Mouse (Mus musculus): Measurements from ENCODE around the gene Kank2.
A peak's percentile ranks its signal among the peaks of the same experiment; 100 is the strongest.
"Not testable (repeated sequence)": the region's sequence is repeated elsewhere in the genome, so short reads cannot be mapped to it uniquely, and the experiment has no call there.

The Kank2 gene

DNA sequence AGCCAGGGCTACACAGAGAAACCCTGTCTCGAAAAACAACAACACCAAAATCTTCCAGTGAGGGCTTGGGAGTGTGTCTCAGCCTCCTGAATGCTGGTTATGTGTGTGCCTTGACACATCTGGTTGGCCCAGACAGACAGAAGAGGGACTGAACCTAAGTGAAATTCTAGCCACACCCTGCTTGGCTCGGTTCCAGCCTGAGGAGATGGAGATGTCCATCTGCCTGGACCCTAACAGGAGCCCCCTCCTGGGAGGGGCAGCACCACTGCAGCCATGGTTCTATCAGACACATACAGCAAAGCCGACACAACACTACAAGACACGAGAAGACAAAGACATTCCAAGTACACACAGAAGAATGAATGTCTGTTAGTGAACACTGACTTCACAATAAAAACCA lies 19.6 kb upstream of the Kank2 start:
- DNase-seq, result no peak

DNA sequence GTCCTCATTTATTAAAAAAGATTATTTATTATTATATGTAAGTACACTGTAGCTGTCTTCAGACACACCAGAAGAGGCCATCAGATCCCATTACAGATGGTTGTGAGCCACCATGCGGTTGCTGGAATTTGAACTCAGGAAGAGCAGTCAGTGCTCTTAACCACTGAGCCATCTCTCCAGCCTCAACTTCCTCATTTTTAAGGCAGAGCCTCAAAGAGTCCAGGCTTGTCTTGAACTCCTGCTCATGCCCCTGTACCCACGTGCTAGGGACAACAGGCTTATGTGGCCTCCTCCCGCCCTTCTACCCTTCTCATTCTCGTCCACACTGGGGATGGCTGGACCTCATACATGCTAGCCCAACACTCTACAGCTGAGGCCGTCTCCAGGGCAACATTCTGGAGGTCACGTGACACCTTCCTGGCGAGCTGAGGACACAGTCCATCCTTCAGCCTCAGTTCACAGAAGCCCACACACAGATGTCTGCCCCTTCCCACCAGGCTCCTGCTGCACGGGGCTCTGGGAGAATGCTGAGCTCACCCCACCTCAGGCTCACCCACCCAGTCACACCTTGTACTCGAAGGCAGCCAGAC lies 18.3 kb upstream of the Kank2 start:
- DNase-seq, result no peak

DNA sequence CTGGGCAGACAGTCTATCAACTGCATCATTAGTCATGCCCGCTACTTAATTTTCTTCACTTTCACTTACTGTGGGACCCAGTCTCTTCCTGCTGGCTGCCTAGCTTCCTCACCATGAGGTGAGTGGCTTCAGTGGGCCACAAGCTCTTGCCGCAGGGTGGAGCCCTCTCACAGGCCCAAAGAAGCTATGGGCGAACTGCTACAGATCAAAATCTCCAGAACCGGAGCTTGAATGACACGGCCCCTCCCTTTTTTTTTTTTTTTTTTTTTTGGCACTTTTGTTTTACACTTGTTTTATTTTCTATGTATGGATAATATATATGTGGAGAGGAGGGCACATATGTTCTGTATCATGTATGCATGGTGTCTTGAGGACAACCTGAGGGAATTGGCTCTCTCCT lies 12.6 kb upstream of the Kank2 start:
- no peak for DNase-seq

DNA sequence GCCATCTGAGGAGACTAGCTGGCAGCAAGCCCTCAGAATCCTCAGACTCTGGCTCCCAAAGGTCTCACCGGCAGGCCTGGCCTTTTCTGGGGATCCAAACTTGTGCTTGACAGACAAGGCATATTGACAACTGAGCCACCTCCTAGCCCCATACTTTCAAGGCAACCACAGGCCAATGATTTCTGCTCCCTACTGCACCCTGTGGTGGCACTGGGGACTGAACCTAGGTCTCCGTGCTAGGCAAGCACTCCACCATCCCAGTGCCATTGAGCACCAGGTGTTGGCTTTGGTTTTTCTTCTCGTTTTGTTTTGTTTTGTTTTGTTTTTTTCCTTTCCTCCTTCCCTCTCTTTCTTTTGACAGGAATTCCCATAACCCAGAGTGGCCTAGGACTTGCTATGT lies 10.0 kb upstream of the Kank2 start:
- no peak for DNase-seq

DNA sequence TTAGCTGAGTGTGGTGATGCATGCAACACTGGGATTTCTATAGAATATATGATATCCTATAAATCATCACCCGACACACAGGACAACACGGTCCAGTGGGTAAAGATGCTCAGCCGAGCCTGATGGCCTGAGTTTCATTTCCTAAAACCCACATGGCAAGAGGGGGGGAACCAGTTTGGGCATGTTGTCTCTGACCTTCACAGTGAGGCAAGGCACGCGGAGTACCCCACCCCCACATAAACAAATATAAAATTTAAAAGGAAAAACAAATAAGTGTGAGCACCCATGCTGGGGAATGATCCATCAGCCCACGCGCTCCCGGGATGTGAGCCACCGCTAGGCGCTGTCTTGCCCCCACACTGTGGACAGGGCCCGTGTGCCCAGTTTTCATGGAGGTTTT lies 8.4 kb upstream of the Kank2 start:
- no peak for DNase-seq

DNA sequence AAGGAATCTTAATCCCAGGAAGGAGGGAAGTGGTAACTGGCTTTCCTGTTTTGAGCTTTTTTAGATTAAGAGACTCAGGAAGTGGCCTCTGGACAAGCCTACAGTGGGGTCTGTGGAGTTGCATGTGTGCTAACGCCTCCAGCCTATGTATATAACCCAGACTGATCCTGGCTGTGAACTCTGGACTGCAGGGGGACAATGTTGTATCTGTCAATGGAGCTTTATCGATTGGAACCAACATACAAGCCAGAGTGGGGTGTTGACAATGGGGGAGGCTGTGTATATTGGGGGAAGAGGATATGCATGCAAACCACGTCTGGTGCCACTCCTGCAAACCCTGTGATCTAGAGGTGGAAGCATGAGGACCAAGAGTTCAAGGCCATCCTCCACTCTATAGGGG lies 7.8 kb upstream of the Kank2 start:
- no peak for DNase-seq

DNA sequence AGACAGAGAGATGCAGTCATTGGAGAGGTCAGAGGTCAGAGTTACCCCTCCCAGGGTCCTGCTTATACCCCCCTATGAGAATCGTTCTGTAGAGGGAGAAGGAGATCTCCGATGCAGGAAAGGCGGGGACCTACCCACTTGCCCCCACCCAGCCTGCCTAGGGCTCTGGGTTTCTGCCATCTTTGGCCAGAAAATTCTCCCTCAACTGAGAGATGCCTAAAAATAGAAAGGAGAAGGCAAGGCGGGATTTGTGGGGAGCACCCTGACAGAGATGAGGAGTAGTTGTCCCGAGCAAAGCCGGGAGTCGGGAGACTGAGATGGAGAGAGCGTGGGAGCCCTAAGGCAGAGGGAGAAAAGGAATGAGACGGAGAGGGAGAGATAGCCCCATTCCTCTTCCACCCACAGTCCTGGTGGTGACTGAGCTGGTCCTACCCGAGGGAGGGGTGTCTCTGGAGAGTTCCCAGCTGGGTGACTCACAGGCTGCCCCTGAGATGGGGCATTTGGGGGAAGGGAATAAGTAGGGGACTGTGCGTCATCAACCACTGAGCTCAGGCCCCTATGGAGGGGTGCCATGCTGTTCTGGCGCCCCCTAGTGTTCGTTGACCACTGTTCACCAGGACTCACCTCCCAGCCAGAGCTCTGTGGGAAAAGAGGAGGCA lies 5.6 kb upstream of the Kank2 start:
- DNase-seq, result peak; percentile 78

DNA sequence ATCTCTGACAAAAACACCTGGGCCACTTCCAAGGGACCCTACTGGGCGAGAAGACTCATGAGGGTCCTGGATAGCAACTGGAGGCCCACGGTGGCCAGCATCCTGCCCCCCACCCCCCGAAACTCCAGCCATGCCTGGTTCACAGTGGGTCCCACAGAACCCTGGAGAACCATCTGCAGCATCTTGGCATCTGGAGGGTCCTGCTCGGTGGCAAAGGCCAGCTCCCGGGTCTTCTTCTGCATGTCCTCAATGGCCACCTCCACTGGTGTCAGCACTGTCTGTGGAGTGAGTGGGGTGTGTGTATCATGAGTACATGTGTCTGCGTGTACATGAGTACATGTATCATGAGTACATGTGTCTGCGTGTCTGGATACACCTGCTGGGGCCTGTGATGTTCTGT lies 3.0 kb upstream of the Kank2 start:
- no peak for DNase-seq

DNA sequence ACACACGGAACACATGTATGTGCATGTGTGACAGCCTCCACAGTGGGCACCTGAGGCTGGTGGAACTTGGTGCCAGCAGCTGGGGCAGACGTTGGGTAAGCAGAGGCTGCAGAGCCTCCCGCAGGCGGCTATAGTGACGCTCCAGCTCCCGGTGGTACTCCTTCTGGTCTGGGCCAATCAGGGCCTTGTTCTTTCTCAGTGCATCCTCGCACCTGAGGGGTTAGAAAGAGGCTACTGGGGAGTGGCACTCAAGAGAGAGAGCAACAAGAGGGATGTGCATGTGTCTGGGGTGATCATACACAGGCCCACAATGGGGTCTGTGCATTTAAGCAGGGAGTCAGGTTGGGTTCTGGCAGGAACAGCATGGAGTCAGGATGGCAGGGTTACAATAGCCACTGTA lies 2.6 kb upstream of the Kank2 start:
- no peak for DNase-seq

DNA sequence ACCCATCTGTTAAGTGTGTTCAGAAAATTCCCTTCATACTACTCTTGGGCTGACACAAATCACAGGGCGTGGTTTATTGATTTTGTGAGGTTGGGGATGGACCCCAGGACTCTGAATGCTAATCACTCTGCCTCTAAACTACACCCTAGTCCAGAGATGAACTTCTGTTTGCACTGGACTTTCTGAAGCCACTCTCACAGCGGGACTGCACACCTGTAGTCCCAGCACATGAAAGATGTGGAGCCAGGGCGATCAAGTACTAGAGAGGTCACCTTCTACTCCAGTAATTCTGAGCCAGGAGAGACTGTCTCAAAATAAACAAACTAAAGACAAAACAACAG lies 436 bp upstream of the Kank2 start:
- no peak for DNase-seq

DNA sequence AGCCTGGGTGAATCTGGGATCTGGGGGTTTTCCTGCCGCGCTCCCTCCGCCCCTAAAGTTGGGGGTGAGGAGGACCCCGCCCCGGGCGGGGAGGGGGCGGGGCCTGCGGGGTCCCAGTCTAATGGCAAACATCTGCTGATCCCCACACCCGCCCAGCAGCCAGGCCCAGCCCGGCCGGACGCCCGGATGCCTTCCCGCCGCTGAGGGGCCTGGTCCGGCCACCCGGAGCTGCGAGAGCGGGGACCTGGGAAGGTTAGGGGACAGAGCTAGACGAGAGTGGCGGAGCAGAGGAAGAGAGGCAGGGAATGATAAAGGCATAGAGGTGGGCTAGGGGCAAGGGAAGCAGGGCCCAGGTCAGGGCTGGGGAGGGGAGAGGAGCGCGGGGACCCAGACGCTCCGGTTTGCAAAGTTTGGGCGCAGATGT lies 611 bp downstream of the Kank2 start:
- peak; percentile 65 for DNase-seq

DNA sequence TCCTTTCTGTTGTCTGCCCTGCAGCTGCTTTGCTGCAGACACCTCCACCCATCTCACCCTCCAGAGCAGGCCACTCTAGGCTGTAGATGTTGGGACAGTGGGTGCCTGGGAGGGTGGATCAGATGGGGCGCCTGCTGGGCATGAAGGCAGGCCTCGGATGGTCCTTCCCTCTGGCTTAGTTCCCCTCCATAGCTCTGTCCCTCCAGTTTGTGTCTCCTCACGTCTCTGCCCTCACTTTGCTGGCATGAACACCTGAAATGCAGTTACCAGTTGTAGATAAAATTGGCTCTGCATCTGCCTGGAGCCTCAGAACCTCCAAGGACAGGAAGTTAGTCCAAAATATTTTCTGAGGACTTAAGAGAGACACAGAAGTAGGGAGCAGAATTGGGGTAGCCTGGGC lies 1.6 kb downstream of the Kank2 start:
- no peak for DNase-seq

DNA sequence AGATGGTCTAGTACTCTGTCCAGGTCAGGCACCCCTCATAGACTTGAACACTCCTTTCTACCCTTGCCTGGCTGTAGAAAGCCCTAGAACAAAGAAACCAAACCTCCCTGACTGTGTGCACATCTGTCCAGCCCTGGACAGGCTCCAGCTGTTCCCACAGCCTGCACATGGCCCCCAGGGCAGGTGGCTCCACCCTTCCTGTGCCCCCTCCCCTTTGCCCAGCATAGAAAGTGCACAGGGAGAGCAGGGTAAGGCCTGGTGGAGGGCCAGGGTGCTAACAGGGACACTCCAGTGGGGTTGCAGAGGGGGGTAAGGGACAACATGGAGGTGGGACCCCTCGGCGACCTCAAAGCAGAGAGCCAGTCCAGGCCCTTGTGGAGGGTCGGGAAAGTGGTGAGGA lies 2.3 kb downstream of the Kank2 start:
- no peak for DNase-seq

DNA sequence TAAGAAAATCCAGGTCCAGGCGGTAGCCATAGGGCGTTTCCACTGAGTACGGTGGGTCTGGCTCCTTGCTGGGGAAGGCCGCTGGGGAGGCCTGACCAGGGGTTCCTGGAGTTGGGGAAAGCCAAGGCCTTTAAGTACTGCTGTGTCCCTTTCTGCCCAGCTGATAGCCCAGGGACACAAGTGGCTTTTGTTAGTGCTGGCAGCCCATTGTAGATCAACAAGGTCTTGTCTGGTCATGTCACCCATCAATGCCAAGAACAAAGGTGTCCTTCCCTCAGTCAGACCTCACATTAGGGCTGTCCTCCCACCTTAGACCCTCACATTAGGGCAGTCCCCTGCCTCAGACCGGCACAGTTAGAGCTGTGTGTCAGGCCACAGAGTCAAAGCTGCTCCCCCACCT lies 3.0 kb downstream of the Kank2 start:
- DNase-seq, result no peak

DNA sequence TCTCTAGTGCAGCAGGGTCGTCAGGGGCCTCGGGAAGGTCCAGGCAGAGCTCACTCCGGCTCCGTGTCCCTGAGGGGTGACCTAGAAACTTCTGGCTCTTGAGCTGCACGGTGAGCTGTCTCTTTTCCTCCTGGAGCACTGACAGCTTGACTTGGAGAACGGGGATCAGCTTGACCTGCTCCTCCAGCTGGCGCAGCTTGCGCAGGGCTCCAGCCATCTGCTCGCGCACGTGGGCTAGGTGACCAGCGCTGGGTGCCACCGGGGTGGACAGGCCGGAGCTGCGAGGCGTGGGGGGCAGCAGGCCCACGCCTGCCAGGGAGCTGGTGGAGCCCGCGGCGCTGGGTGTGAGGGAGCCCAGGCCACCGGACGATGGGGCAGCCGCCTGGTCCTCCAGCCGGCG lies 3.6 kb downstream of the Kank2 start:
- DNase-seq, result no peak

DNA sequence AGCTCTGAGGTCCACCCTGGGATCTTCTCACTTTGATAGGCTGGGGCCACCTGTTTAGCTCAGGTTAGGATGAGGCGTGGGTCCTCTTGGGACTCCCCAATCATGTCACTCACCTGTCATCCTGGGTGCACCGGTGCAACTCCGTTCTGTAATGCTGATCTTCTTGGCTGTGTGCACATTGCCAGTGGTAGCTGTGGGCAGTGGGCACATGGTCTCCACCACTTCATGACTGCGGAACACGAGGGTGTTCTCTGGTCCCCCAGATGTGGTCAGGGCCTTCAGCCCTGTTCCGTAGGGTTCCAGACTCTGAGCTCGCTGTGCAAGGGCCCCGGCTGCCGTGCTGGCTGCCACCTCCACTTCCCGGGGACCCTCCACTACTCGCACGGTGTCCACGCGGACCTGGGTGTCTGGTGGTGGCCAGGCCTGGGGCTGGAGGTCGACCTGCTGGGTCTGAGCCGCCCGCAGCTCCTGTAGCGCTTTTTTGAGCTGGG lies 4.2 kb downstream of the Kank2 start:
- no peak for DNase-seq

DNA sequence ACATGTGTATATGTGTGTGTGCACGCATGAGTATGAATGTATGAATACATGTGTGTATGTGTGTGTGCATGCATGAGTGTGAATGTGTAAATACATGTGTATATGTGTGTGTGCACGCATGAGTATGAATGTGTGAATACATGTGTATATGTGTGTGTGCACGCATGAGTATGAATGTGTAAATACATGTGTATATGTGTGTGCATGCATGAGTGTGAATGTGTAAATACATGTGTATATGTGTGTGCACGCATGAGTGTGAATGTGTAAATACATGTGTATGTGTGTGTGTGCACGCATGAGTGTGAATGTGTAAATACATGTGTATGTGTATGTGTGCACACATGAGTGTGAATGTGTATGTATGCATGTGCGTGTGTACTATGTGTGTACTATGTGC lies 5.0 kb downstream of the Kank2 start:
- DNase-seq, result not testable (repeated sequence)

DNA sequence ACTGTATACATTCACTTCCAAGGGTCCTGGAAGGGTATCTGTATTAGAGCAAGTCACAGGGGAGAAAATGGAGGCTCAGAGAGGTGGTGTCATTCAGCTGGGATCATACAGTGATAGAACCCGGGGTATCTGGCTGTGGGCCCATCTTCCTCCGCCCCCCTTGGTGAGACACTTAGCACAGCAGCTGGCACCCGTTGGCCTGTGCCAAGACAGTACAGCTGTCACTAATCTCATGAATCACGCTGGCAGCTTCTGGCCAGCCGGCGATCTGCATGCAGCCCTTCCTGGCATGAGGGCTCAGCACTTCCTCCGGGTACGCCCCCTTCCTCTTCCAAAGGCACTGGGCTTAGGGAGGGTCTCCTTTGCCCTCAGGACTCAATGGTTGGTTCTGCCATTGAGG lies 5.9 kb downstream of the Kank2 start:
- no peak for DNase-seq

DNA sequence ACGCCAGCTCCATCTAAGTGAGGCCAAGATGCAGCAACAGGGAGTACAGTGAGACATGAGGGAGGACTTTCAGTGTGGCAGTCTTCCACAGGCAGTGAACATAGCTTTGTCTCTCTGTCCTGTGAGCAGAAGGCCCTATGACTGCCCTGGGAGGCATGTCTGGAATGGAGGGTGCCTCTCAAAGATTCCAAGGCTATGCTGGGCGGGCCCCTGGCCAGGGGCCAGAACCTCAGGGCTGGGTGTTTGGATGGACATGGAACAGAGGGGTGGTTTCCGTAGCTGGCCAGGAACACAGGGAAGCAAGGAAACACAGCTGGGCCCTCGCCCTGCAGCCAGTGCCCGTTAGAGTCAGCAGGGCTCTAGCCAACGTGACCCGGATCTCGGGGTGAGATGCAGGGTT lies 6.7 kb downstream of the Kank2 start:
- peak; percentile 43 for DNase-seq

DNA sequence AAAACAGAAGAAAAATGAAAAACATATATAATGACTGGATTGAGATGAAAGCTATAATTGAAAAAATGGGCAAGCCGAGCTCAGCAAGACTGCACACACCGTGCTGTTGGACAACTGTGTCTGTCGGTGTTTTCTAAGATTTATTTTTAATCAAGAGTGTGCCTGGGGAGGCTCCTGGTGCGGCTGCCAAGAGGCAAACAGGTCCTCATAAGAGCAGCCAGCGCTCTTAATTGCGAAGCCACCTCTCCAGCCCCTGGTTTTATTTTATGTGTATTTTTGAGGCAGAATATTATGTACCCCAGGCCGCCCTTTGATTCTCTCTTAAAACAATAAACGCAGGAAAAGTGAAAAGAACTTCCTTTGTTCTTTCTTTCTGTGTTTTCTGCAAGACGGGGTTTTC lies 10.3 kb downstream of the Kank2 start:
- no peak for DNase-seq

DNA sequence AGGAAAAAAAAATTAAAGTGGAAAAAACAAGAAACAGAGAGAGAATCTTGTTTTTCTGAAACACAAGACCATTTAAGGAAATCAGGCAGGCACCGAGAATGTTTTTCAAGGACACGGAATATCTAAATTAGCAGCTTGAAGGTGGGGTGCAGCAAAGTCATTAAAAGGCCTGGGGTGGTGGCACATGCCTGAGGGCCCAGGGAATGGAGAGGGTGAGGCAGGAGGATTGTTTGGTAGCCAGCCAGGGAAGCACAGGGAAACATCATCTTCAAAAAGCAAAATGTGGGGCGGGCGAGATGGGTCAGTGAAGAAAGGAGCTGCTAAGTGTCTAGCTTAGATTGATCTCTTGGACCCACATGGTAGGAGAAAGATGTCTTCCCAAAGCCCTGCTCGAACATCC lies 10.9 kb downstream of the Kank2 start:
- no peak for DNase-seq

DNA sequence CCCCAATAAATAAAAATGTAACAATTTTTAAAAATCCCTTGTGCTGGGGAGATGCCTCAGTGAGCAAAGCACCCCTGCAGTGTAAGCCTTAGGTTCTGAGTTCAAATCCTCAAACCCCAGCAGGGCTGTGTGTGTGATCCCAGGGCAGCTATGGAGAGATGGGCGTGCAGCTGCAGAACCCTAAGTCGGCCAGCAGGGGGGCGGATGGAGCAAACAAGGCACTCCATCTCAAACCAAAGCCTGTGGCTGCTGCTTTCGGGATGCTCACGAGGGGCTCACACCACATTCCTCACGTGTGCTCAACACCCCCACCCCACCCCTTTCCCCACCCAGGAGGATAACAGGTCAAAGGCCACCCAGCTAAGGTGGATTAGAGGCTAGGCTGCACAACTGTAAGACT lies 11.6 kb downstream of the Kank2 start:
- DNase-seq, result peak; percentile 70

DNA sequence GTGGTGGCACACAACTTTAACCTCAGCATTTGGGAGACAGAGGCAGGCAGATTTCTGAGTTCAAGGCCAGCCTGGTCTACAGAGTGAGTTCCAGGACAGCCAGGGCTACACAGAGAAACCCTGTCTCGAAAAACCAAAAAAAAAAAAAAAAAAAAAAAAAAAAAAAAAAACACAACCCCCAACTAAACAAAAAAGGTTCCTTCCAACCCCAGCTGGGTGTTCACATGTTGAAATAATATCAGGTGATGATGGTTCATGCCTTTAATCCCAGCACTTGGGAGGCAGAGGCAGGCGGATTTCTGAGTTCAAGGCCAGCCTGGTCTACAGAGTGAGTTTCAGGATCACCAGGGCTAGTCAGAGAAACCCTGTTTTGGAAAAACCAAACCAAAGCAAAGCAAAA lies 12.2 kb downstream of the Kank2 start:
- not testable (repeated sequence) for DNase-seq

DNA sequence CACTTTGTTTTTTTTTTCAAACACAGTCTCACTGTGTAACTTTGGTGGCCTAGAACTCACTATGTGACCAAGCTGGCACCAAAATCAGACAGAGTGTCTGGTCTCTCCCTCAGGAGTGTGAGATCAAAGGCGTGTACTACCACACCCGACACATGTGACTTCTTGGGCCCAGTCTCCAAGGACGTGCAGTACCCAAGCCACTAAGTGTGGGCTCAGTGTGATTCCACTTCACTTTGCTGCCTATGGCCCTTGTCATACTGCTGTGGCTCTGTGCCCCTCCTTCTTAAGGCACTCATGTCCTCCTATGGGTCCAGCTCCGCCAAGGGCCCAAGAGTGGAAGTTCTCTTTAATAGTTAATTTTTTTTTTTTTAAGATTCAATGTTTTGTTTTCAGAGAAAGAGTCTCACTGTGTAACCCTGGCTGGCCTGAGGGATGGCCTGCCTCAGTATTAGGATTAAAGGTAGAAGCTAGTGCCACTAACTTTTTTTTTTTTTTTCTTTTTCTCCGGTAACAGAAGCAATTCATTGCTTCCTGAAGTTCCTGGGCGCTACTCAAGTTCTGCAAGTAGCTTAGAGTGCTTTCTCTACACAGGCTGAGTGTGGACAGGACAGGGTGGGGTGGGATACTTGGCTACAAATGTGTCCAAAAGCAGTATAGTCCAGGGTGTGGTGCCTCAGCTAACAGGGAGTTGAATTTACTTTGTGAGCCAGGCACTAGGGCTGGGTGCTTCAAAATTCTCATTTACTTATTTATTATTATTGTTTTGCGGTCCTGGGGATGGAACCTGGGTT lies 13.8 kb downstream of the Kank2 start:
- no peak for DNase-seq

All from kidney, adult 18-20 months (tissue).